Mouse (Mus musculus) midbrain, embryonic 10.5 days (tissue): ENCODE results near the gene Lgals3. TPM values are rescaled to one million over a fixed set of nuclear protein-coding genes. Genes with fewer than 3 reads are reported as not detected.

Source experiments
- DNase-seq: peaks from one replicate; pipeline ENCODE4 v3.0.0-alpha.2; 2017; ENCODE audit warnings: low spot score
- H3K27ac ChIP-seq: fragments of 300-500 bp; sonication (generic); replicated peaks from 2 replicates; pipeline ENCODE4 v1.5.1; 2016; ENCODE audit warnings: mild to moderate bottlenecking
- H3K27me3 ChIP-seq: fragments of 300-500 bp; sonication (generic); 2 replicates; pipeline ENCODE4 v1.6.1; 2016; ENCODE audit warnings: low read depth, mild to moderate bottlenecking; ENCODE audit not compliant: poor library complexity, severe bottlenecking
- H3K36me3 ChIP-seq: fragments of 300-500 bp; sonication (generic); 2 replicates; pipeline ENCODE4 v1.6.1; 2016; ENCODE audit warnings: mild to moderate bottlenecking, moderate library complexity
- H3K4me1 ChIP-seq: fragments of 300-500 bp; sonication (generic); 2 replicates; pipeline ENCODE4 v1.6.1; 2016
- H3K4me3 ChIP-seq: fragments of 300-500 bp; sonication (generic); 2 replicates; pipeline ENCODE4 v1.5.1; 2016; ENCODE audit warnings: mild to moderate bottlenecking, moderate library complexity
- H3K9me3 ChIP-seq: fragments of 300-500 bp; sonication (generic); replicated peaks from 2 replicates; pipeline ENCODE4 v1.6.1; 2016; ENCODE audit warnings: mild to moderate bottlenecking
- WGBS: fragments of 180-500 bp; shearing (Covaris S2); methylation state at CpG from one replicate; pipeline ENCODE4 v1.1.7; 2016; 5-methylcytosine and 5-hydroxymethylcytosine counted together
- polyA plus RNA-seq: library from polyadenylated mRNA; unstranded; fragments of >200 nt; fragmentation: Nextera tagmentation; extraction: Ambion mirVana; gene quantifications from 2 replicates; pipeline ENCODE4 v1.2.1, GENCODE M21; 2016

The Lgals3 gene
- polyA plus RNA-seq, 1 experiment from 2014 or later: 0.37 TPM

DNA sequence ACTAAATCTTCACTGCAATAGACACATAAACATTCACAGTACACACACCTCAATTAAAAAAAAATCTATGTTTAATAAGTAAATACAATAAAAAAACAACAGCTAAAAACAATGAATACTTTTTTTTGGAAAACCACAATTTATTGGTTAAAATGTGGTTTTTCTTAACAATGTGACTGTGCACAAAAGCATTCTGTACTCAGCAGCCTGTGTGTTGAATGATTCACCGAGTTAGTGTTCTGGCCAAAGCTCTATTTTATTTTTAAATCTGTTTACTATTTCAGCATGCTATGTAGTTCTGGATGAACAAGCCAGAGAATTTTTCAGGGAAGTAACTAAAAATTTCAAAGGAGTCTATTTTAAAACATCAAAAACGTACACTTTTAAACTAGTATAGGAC, 9.0 kb downstream of the Lgals3 start:
- H3K9me3 ChIP-seq: no peaks in the 10 kb centered on the region
- no peaks in the 10 kb centered on the region for H3K36me3 ChIP-seq
- 85% methylated on average over 2 of the region's 2 CpGs for WGBS
- peaks cover 18% of the 10 kb centered on the region for H3K4me1 ChIP-seq
- no peak overlapping the region for H3K4me3 ChIP-seq
- no peak for DNase-seq
- no peak overlapping the region for H3K27ac ChIP-seq
- H3K27me3 ChIP-seq: peaks cover 40% of the 10 kb centered on the region

GRCm38 (mm10) chr14:47378336-47378735, 10.8 kb downstream of the Lgals3 start:
- no peak for DNase-seq
- no peak overlapping the region for H3K4me3 ChIP-seq
- 0 out of 2 replicates have a peak, but pooled peaks cover 4% of the 10 kb centered on the region for H3K36me3 ChIP-seq

GRCm38 (mm10) chr14:47383911-47384310, 16.4 kb downstream of the Lgals3 start:
- WGBS: 87% methylated on average over 7 of the region's 7 CpGs
- no peaks in the 10 kb centered on the region for H3K9me3 ChIP-seq
- DNase-seq: no peak

More at GRCm38 (mm10) chr14:47378336-47378735, 10.8 kb downstream of the Lgals3 start:
- Histone ChIP-seq H3K4me1 (peaks cover 13% of the 10 kb centered on the region), H3K27ac (no peak overlapping the region), H3K9me3 (no peaks in the 10 kb centered on the region), H3K27me3 (peaks cover 22% of the 10 kb centered on the region)
- 89% methylated on average over 6 of the region's 7 CpGs for WGBS

DNA sequence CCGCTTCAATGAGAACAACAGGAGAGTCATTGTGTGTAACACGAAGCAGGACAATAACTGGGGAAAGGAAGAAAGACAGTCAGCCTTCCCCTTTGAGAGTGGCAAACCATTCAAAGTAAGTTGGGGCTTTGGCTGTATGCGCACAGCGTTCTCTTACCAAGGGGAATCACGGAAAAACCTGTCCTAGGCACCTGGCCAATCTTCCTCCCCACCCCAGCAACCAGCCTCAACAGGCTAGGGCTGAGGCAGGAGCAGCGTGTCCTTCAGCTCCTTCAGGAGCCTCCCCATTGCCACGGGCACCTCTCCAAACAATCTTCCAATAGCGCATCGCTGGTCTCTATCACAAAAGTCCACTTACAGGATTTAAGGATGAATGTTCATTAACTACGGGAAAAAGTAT, 17.1 kb downstream of the Lgals3 start:
- no peak overlapping the region for H3K27ac ChIP-seq
- no peaks in the 10 kb centered on the region for H3K4me1 ChIP-seq
- H3K4me3 ChIP-seq: no peak overlapping the region
- H3K9me3 ChIP-seq: no peaks in the 10 kb centered on the region
- DNase-seq: no peak
- H3K27me3 ChIP-seq: no peaks in the 10 kb centered on the region
- 89% methylated on average over 10 of the region's 10 CpGs for WGBS
- peaks cover 48% of the 10 kb centered on the region for H3K36me3 ChIP-seq

More at GRCm38 (mm10) chr14:47383911-47384310, 16.4 kb downstream of the Lgals3 start:
- H3K36me3 ChIP-seq: peaks cover 40% of the 10 kb centered on the region
- H3K27ac ChIP-seq: no peak overlapping the region
- no peaks in the 10 kb centered on the region for H3K27me3 ChIP-seq
- no peaks in the 10 kb centered on the region for H3K4me1 ChIP-seq
- H3K4me3 ChIP-seq: no peak overlapping the region

DNA sequence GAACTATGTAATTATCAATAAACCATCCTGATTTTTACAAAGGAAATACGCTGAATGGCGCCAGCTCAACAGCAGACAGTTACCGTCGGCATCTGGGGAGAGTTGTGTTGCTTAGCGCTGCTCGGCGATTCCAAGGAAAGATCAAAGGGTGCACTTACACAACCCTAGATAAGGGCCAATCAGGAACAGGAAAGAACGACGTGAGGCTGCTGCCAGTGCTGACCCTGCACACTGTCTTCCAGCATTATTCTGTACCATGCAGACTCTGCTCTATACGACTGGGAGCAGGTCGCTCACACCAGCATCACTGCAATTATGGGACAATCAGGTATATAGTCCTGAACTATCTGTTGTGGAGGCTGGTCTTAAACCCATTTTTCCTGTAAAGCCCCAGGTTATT, 18.6 kb downstream of the Lgals3 start:
- peaks cover 63% of the 10 kb centered on the region for H3K36me3 ChIP-seq
- H3K4me3 ChIP-seq: no peak overlapping the region
- no peaks in the 10 kb centered on the region for H3K27me3 ChIP-seq
- 90% methylated on average over 11 of the region's 11 CpGs for WGBS
- no peak overlapping the region for H3K27ac ChIP-seq
- no peaks in the 10 kb centered on the region for H3K9me3 ChIP-seq
- DNase-seq: no peak
- H3K4me1 ChIP-seq: no peaks in the 10 kb centered on the region

- Histone ChIP-seq H3K36me3 (peaks cover 100% of the 10 kb centered on the region), H3K9me3 (no peaks in the 10 kb centered on the region), H3K4me1 (no peaks in the 10 kb centered on the region), H3K4me3 (no peak overlapping the region), H3K27me3 (no peaks in the 10 kb centered on the region), H3K27ac (no peak overlapping the region)
- 95% methylated on average over 10 of the region's 10 CpGs for WGBS
- no peak for DNase-seq
Observed at GRCm38 (mm10) chr14:47393354-47394094, 26.0 kb downstream of the Lgals3 start.

GRCm38 (mm10) chr14:47395007-47395406, 27.5 kb downstream of the Lgals3 start:
- no peaks in the 10 kb centered on the region for H3K4me1 ChIP-seq
- WGBS: 96% methylated on average over 6 of the region's 6 CpGs
- no peaks in the 10 kb centered on the region for H3K9me3 ChIP-seq
- H3K27ac ChIP-seq: no peak overlapping the region
- no peak overlapping the region for H3K4me3 ChIP-seq
- DNase-seq: no peak
- H3K36me3 ChIP-seq: peaks cover 100% of the 10 kb centered on the region
- H3K27me3 ChIP-seq: no peaks in the 10 kb centered on the region

GRCm38 (mm10) chr14:47395462-47396026, 28.0 kb downstream of the Lgals3 start:
- Histone ChIP-seq H3K9me3 (no peaks in the 10 kb centered on the region), H3K4me3 (no peak overlapping the region), H3K36me3 (peaks cover 100% of the 10 kb centered on the region), H3K4me1 (no peaks in the 10 kb centered on the region), H3K27ac (no peak overlapping the region), H3K27me3 (no peaks in the 10 kb centered on the region)
- DNase-seq: no peak
- WGBS: 89% methylated on average over 15 of the region's 15 CpGs

GRCm38 (mm10) chr14:47396165-47396652, 28.7 kb downstream of the Lgals3 start:
- Histone ChIP-seq H3K4me3 (no peak overlapping the region), H3K9me3 (no peaks in the 10 kb centered on the region), H3K27ac (no peak overlapping the region), H3K36me3 (peaks cover 100% of the 10 kb centered on the region), H3K4me1 (no peaks in the 10 kb centered on the region), H3K27me3 (no peaks in the 10 kb centered on the region)
- 72% methylated on average over 5 of the region's 5 CpGs for WGBS
- DNase-seq: peak; percentile 19

GRCm38 (mm10) chr14:47402735-47403134, 35.2 kb downstream of the Lgals3 start:
- Histone ChIP-seq H3K27ac (no peak overlapping the region), H3K4me3 (no peak overlapping the region), H3K4me1 (no peaks in the 10 kb centered on the region), H3K36me3 (peaks cover 100% of the 10 kb centered on the region), H3K27me3 (no peaks in the 10 kb centered on the region), H3K9me3 (no peaks in the 10 kb centered on the region)
- WGBS: 92% methylated on average over 8 of the region's 8 CpGs
- no peak for DNase-seq

DNA sequence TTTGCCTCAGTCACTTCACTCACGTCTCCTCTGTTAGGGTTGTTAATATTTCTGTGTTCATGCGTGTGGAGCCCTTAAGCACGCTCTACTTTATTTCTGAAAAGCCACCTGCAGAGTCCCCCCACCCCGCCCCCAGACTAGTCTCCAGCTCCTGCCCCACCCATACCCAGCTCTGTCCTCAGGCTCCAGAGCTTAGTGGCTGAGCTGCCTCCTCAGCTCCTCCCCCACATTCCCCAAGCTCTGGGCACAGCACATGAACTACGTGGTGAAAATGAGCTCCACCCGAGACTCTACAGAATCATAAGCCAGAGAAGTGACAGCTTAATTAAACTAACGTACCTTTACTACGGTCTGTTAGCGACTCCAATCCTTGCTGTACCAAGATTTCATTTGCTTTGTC, 38.4 kb downstream of the Lgals3 start:
- Histone ChIP-seq H3K4me1 (no peaks in the 10 kb centered on the region), H3K4me3 (no peak overlapping the region), H3K36me3 (peaks cover 100% of the 10 kb centered on the region), H3K9me3 (no peaks in the 10 kb centered on the region), H3K27me3 (no peaks in the 10 kb centered on the region), H3K27ac (no peak overlapping the region)
- DNase-seq: no peak
- 91% methylated on average over 9 of the region's 9 CpGs for WGBS

DNA sequence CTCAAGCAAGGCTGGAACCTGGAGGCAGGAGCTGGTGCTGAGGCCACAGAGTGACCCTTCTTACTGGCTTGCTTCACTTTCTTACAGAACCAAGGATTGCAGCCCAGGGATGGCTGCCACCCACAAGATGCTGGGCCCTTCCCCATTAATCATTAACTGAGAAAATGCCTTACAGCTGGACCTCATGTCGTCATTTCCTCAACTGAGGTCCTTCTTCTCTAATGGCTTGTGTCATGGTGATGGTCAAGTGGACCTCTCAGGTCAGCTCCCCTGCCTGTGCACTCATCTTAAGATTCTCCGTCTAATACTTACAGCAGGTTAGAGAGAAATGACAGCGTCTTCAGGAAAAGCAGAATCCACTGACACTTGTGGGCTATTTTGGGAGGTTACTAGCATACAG, 49.8 kb downstream of the Lgals3 start:
- Histone ChIP-seq H3K4me3 (peak overlapping the region; percentile 75), H3K36me3 (peaks cover 43% of the 10 kb centered on the region), H3K27me3 (no peaks in the 10 kb centered on the region), H3K4me1 (peaks cover 20% of the 10 kb centered on the region), H3K9me3 (no peaks in the 10 kb centered on the region), H3K27ac (peak overlapping the region; percentile 89)
- WGBS: 45% methylated on average over 3 of the region's 3 CpGs
- DNase-seq: no peak
